Mouse (Mus musculus) stomach, postnatal 0 days (tissue): Measurements from ENCODE around the gene Tmem200a.

ENCODE experiments used
- CTCF ChIP-seq: IDR thresholded peaks from 2 replicates; pipeline ENCODE4 v1.5.1; 2016; ENCODE audit warnings: antibody characterized with exemption, low read depth, mild to moderate bottlenecking, moderate library complexity
- EP300 ChIP-seq: optimal IDR thresholded peaks from 2 replicates; pipeline ENCODE3; 2016; ENCODE audit warnings: antibody characterized with exemption

DNA sequence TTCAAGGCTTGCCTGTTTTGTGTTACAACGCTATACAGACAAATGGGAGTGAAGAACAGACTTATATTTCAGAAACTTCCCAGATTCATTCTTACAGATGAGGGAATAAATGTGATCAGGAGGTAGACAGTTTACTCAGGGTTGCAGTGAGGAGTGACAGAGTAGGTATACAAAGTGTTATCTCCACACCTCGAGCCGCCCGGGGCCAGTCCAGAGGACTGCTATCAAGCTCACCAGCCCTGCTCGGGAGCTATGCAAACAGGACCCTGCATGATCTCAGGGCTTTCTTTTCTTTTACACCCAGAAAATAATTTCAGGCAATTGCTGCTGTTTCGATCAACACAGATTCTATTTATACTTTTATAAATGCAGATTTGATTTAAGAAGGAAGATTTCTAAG, 126.7 kb downstream of the Tmem200a start:
- TF ChIP-seq CTCF (no peak), EP300 (no peak)
